Mouse (Mus musculus): Measurements from ENCODE around the gene Pcolce. TPM values are rescaled to one million over a fixed set of nuclear protein-coding genes. Genes with fewer than 3 reads are reported as not detected.

Gene Pcolce
- polyA plus RNA-seq (2012; ENCODE audit: insufficient read depth, insufficient read length, low replicate concordance, missing spikeins), result not detected in 2 replicates

GRCm38 (mm10) chr5:137613550-137613949 is at the start of gene Pcolce:
Pcolce (minus strand) TSS chr5:137613784.
- Histone ChIP-seq H3K4me3 (ENCODE audit: insufficient read depth, low read depth, low read length) (no peak within 1 kb of the TSS), H3K4me1 (ENCODE audit: control insufficient read depth, insufficient read depth, low read length) (no peaks in the 10 kb centered on the region; the same call in 1 of the 2 replicates), H3K27ac (ENCODE audit: insufficient read depth, low read depth, low read length) (no peak within 1 kb of the TSS)
- 83% methylated on average over 11 of the region's 11 CpGs for WGBS
- no peak for TF ChIP-seq CTCF (IDR thresholded peaks at IDR 0.05; ENCODE audit: insufficient read depth, low read depth, low read length)
- no peak for TF ChIP-seq POLR2A (IDR thresholded peaks at IDR 0.05; ENCODE audit: insufficient read depth, low read depth, low read length)

GRCm38 (mm10) chr5:137663057-137663456 is 49.5 kb upstream of the Pcolce start:
- WGBS, result 82% methylated on average over 9 of the region's 9 CpGs
- Histone ChIP-seq H3K27ac (ENCODE audit: insufficient read depth, low read depth, low read length) (no peak overlapping the region), H3K4me1 (ENCODE audit: control insufficient read depth, insufficient read depth, low read length) (no peaks in the 10 kb centered on the region), H3K4me3 (ENCODE audit: insufficient read depth, low read depth, low read length) (no peak overlapping the region)
- no peak for TF ChIP-seq POLR2A (IDR thresholded peaks at IDR 0.05; ENCODE audit: insufficient read depth, low read depth, low read length)
- TF ChIP-seq CTCF (IDR thresholded peaks at IDR 0.05; ENCODE audit: insufficient read depth, low read depth, low read length), result no peak

GRCm38 (mm10) chr5:137660064-137660688 is 46.6 kb upstream of the Pcolce start:
- H3K4me1 ChIP-seq (ENCODE audit: control insufficient read depth, insufficient read depth, low read length), result peaks cover 2% of the 10 kb centered on the region; the same call in 1 of the 2 replicates
- no peak overlapping the region for H3K4me3 ChIP-seq (ENCODE audit: insufficient read depth, low read depth, low read length)
- H3K27ac ChIP-seq (ENCODE audit: insufficient read depth, low read depth, low read length), result no peak overlapping the region
- no peak for TF ChIP-seq POLR2A (IDR thresholded peaks at IDR 0.05; ENCODE audit: insufficient read depth, low read depth, low read length)
- no peak for TF ChIP-seq CTCF (IDR thresholded peaks at IDR 0.05; ENCODE audit: insufficient read depth, low read depth, low read length)
- WGBS, result 79% methylated on average over 6 of the region's 6 CpGs

GRCm38 (mm10) chr5:137656977-137657376 is 43.4 kb upstream of the Pcolce start:
- WGBS, result 16% methylated on average over 6 of the region's 6 CpGs
- peak; percentile 21; the same call in 1 of the 2 replicates for TF ChIP-seq CTCF (IDR thresholded peaks at IDR 0.05; ENCODE audit: insufficient read depth, low read depth, low read length)
- no peak for TF ChIP-seq POLR2A (IDR thresholded peaks at IDR 0.05; ENCODE audit: insufficient read depth, low read depth, low read length)
- Histone ChIP-seq H3K4me3 (ENCODE audit: insufficient read depth, low read depth, low read length) (no peak overlapping the region), H3K4me1 (ENCODE audit: control insufficient read depth, insufficient read depth, low read length) (peaks cover 2% of the 10 kb centered on the region; the same call in 1 of the 2 replicates), H3K27ac (ENCODE audit: insufficient read depth, low read depth, low read length) (peak overlapping the region; percentile 36; the same call in 1 of the 2 replicates)

GRCm38 (mm10) chr5:137654746-137655145 is 41.2 kb upstream of the Pcolce start:
- WGBS, result 72% methylated on average over 7 of the region's 7 CpGs
- TF ChIP-seq POLR2A (IDR thresholded peaks at IDR 0.05; ENCODE audit: insufficient read depth, low read depth, low read length) (no peak), CTCF (IDR thresholded peaks at IDR 0.05; ENCODE audit: insufficient read depth, low read depth, low read length) (no peak)
- H3K4me3 ChIP-seq (ENCODE audit: insufficient read depth, low read depth, low read length), result no peak overlapping the region
- no peak overlapping the region for H3K27ac ChIP-seq (ENCODE audit: insufficient read depth, low read depth, low read length)
- peaks cover 2% of the 10 kb centered on the region; the same call in 1 of the 2 replicates for H3K4me1 ChIP-seq (ENCODE audit: control insufficient read depth, insufficient read depth, low read length)

GRCm38 (mm10) chr5:137653366-137653765 is 39.8 kb upstream of the Pcolce start:
- no peak overlapping the region for H3K27ac ChIP-seq (ENCODE audit: insufficient read depth, low read depth, low read length)
- no peak for TF ChIP-seq CTCF (IDR thresholded peaks at IDR 0.05; ENCODE audit: insufficient read depth, low read depth, low read length)
- 91% methylated on average over 10 of the region's 10 CpGs for WGBS
- no peak overlapping the region for H3K4me3 ChIP-seq (ENCODE audit: insufficient read depth, low read depth, low read length)
- H3K4me1 ChIP-seq (ENCODE audit: control insufficient read depth, insufficient read depth, low read length), result peaks cover 2% of the 10 kb centered on the region; the same call in 1 of the 2 replicates

GRCm38 (mm10) chr5:137652474-137652873 is 38.9 kb upstream of the Pcolce start:
- Histone ChIP-seq H3K27ac (ENCODE audit: insufficient read depth, low read depth, low read length) (no peak overlapping the region), H3K4me1 (ENCODE audit: control insufficient read depth, insufficient read depth, low read length) (peaks cover 2% of the 10 kb centered on the region; the same call in 1 of the 2 replicates), H3K4me3 (ENCODE audit: insufficient read depth, low read depth, low read length) (no peak overlapping the region)
- TF ChIP-seq POLR2A (IDR thresholded peaks at IDR 0.05; ENCODE audit: insufficient read depth, low read depth, low read length), result no peak
- peak; percentile 49 for TF ChIP-seq CTCF (IDR thresholded peaks at IDR 0.05; ENCODE audit: insufficient read depth, low read depth, low read length)
- WGBS, result 33% methylated on average over 3 of the region's 3 CpGs

GRCm38 (mm10) chr5:137649669-137650571 is 36.3 kb upstream of the Pcolce start:
- TF ChIP-seq POLR2A (IDR thresholded peaks at IDR 0.05; ENCODE audit: insufficient read depth, low read depth, low read length) (no peak), CTCF (IDR thresholded peaks at IDR 0.05; ENCODE audit: insufficient read depth, low read depth, low read length) (no peak)
- H3K4me3 ChIP-seq (ENCODE audit: insufficient read depth, low read depth, low read length), result no peak overlapping the region
- WGBS, result 53% methylated on average over 18 of the region's 18 CpGs
- H3K27ac ChIP-seq (ENCODE audit: insufficient read depth, low read depth, low read length), result no peak overlapping the region
- H3K4me1 ChIP-seq (ENCODE audit: control insufficient read depth, insufficient read depth, low read length), result peaks cover 5% of the 10 kb centered on the region

- no peak overlapping the region for H3K27ac ChIP-seq (ENCODE audit: insufficient read depth, low read depth, low read length)
- 48% methylated on average over 4 of the region's 4 CpGs for WGBS
- no peak overlapping the region for H3K4me3 ChIP-seq (ENCODE audit: insufficient read depth, low read depth, low read length)
- TF ChIP-seq POLR2A (IDR thresholded peaks at IDR 0.05; ENCODE audit: insufficient read depth, low read depth, low read length), result no peak
- no peak for TF ChIP-seq CTCF (IDR thresholded peaks at IDR 0.05; ENCODE audit: insufficient read depth, low read depth, low read length)
- peaks cover 5% of the 10 kb centered on the region for H3K4me1 ChIP-seq (ENCODE audit: control insufficient read depth, insufficient read depth, low read length)
Measured at GRCm38 (mm10) chr5:137649251-137649650, 35.7 kb upstream of the Pcolce start.
